Mouse (Mus musculus) limb, embryonic 12.5 days (tissue): ENCODE results near the gene Ankle1. TPM values are rescaled to one million over a fixed set of nuclear protein-coding genes. Genes with fewer than 3 reads are reported as not detected.

Experiments used
- ATAC-seq: fragments of 200-750 bp; cut with Nextera tagmentation; 2 replicates; pipeline ENCODE4 v1.8.0; 2017; ENCODE audit warnings: low read depth, moderate TSS enrichment; ENCODE audit not compliant: insufficient number of reproducible peaks, insufficient read depth, low FRiP score, low TSS enrichment
- H3K27ac ChIP-seq: fragments of 300-500 bp; sonication (generic); 2 replicates; pipeline ENCODE4 v1.5.1; 2016; ENCODE audit warnings: mild to moderate bottlenecking, moderate library complexity
- H3K27me3 ChIP-seq: fragments of 300-500 bp; sonication (generic); 2 replicates; pipeline ENCODE4 v1.6.1; 2016; ENCODE audit warnings: mild to moderate bottlenecking, moderate library complexity
- H3K36me3 ChIP-seq: fragments of 300-500 bp; sonication (generic); 2 replicates; pipeline ENCODE4 v1.6.1; 2016; ENCODE audit warnings: mild to moderate bottlenecking, moderate library complexity
- H3K4me1 ChIP-seq: fragments of 300-500 bp; sonication (generic); replicated peaks from 2 replicates; pipeline ENCODE4 v1.6.1; 2016
- H3K4me2 ChIP-seq: fragments of 300-500 bp; sonication (generic); 2 replicates; pipeline ENCODE4 v1.6.1; 2016; ENCODE audit warnings: mild to moderate bottlenecking, moderate library complexity
- H3K4me3 ChIP-seq: fragments of 300-500 bp; sonication (generic); replicated peaks from 2 replicates; pipeline ENCODE4 v1.5.1; 2016; ENCODE audit warnings: mild to moderate bottlenecking
- H3K9ac ChIP-seq: fragments of 300-500 bp; sonication (generic); replicated peaks from 2 replicates; pipeline ENCODE4 v1.6.1; 2016; ENCODE audit warnings: mild to moderate bottlenecking, moderate library complexity
- H3K9me3 ChIP-seq: fragments of 300-500 bp; sonication (generic); 2 replicates; pipeline ENCODE4 v1.6.1; 2016; ENCODE audit warnings: mild to moderate bottlenecking, moderate library complexity
- WGBS: fragments of 180-500 bp; shearing (Covaris S2); methylation state at CpG from one replicate; pipeline ENCODE4 v1.1.7; 2016; 5-methylcytosine and 5-hydroxymethylcytosine counted together
- polyA plus RNA-seq: library from polyadenylated mRNA; unstranded; fragments of >200 nt; fragmentation: Nextera tagmentation; extraction: Ambion mirVana; gene quantifications from 2 replicates; pipeline ENCODE4 v1.2.1, GENCODE M21; 2016

The Ankle1 gene
- polyA plus RNA-seq, 1 experiment from 2014 or later, result 41.5 TPM

DNA sequence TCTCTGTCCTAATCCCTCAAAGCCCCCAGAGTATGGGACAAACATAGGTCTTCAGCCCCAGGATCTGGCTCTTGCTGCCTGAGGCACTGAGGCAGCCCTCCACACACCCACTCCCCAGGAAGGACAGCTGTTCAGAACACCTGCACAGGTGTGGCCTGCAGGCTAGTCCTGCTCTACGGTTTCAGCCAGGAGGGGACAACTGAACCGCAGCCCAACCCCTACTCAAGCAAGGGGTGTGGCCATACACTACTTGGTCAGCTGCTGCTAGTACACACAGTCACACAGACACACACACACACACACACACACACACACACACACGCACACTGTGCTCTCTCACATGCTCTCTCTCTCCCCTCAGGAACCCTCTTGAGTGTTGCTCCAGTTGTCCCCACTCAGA lies 21.9 kb upstream of the Ankle1 start:
- no peak overlapping the region for H3K4me3 ChIP-seq
- H3K27me3 ChIP-seq, result no peaks in the 10 kb centered on the region; the same call in 1 of the 2 replicates
- WGBS, result 59% methylated on average over 3 of the region's 3 CpGs
- 0 out of 2 replicates have a peak overlapping the region, but pooled peaks have one; percentile 31 for H3K9ac ChIP-seq
- H3K36me3 ChIP-seq, result 0 out of 2 replicates have a peak, but pooled peaks cover under 1% of the 10 kb centered on the region
- H3K9me3 ChIP-seq, result no peaks in the 10 kb centered on the region; the same call in 1 of the 2 replicates
- H3K4me2 ChIP-seq, result no peak overlapping the region
- H3K4me1 ChIP-seq, result peaks cover 36% of the 10 kb centered on the region
- H3K27ac ChIP-seq, result no peak overlapping the region
- no peak for ATAC-seq

- 73% methylated on average over 12 of the region's 12 CpGs for WGBS
- ATAC-seq, result no peak
- no peak overlapping the region for H3K4me3 ChIP-seq
Measured at GRCm38 (mm10) chr8:71385212-71385835, 20.5 kb upstream of the Ankle1 start.

DNA sequence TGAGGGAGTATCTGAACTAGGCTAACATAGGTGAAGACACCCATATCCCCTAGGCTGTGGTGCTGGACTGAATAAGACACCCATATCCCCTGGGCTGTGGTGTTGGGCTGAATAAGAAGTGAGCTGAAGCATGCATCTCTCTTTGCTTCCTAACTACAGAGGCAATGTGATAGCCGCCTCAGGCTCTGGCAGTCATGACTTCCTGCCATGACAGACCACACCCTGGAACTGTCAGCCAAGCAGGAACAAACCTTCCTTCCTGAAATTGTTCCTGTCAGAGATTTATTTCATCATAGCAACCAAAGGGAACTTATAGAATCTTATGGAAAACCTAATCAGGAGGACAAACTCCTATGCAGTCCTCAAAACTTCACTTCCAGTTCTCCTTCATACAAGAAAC lies 17.5 kb upstream of the Ankle1 start:
- H3K4me1 ChIP-seq, result peaks cover 7% of the 10 kb centered on the region
- no peak for ATAC-seq
- WGBS, result 78% methylated on average over 1 of the region's 1 CpGs
- H3K9ac ChIP-seq, result no peak overlapping the region
- H3K36me3 ChIP-seq, result no peaks in the 10 kb centered on the region
- H3K4me2 ChIP-seq, result no peak overlapping the region
- H3K27me3 ChIP-seq, result no peaks in the 10 kb centered on the region
- H3K27ac ChIP-seq, result no peak overlapping the region
- no peaks in the 10 kb centered on the region; the same call in 1 of the 2 replicates for H3K9me3 ChIP-seq
- H3K4me3 ChIP-seq, result no peak overlapping the region

More at GRCm38 (mm10) chr8:71385212-71385835, 20.5 kb upstream of the Ankle1 start:
- Histone ChIP-seq H3K27me3 (no peaks in the 10 kb centered on the region; the same call in 1 of the 2 replicates), H3K4me1 (peaks cover 21% of the 10 kb centered on the region), H3K36me3 (no peaks in the 10 kb centered on the region), H3K9ac (no peak overlapping the region), H3K4me2 (no peak overlapping the region), H3K9me3 (no peaks in the 10 kb centered on the region; the same call in 1 of the 2 replicates), H3K27ac (0 out of 2 replicates have a peak overlapping the region, but pooled peaks have one; percentile 35)

GRCm38 (mm10) chr8:71391696-71392095 lies 14.1 kb upstream of the Ankle1 start:
- no peak overlapping the region for H3K4me3 ChIP-seq
- no peaks in the 10 kb centered on the region for H3K27me3 ChIP-seq
- 82% methylated on average over 2 of the region's 2 CpGs for WGBS
- H3K4me1 ChIP-seq, result peaks cover 5% of the 10 kb centered on the region
- no peak overlapping the region for H3K9ac ChIP-seq
- no peaks in the 10 kb centered on the region for H3K36me3 ChIP-seq
- H3K27ac ChIP-seq, result no peak overlapping the region
- ATAC-seq, result no peak
- no peaks in the 10 kb centered on the region for H3K9me3 ChIP-seq
- no peak overlapping the region for H3K4me2 ChIP-seq

GRCm38 (mm10) chr8:71392391-71392790 lies 13.4 kb upstream of the Ankle1 start:
- Histone ChIP-seq H3K4me2 (no peak overlapping the region), H3K9ac (no peak overlapping the region), H3K4me3 (no peak overlapping the region), H3K4me1 (peaks cover 7% of the 10 kb centered on the region), H3K27ac (no peak overlapping the region), H3K9me3 (no peaks in the 10 kb centered on the region), H3K36me3 (no peaks in the 10 kb centered on the region), H3K27me3 (no peaks in the 10 kb centered on the region)
- no peak for ATAC-seq
- WGBS, result 76% methylated on average over 5 of the region's 5 CpGs

DNA sequence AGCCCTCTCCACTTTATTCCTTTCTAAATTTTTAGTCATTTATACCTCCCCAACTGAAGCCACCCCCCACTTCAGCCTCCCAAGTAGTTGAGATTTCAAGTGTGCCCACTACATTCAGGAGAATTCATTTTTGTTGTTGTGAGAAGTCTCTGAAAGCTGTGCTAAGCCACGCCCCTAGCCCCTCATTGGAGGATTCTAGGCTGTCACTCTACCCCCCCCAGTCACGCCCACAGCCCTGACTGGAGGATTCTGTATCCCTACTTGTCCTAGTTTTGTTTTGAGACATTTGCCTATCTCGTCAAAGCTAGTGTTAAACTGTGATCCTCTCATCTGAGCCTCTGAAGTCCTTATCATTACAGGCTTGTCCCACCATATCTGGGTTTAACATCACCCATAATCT lies 12.9 kb upstream of the Ankle1 start:
- Histone ChIP-seq H3K4me2 (no peak overlapping the region), H3K27me3 (no peaks in the 10 kb centered on the region), H3K9ac (no peak overlapping the region), H3K36me3 (no peaks in the 10 kb centered on the region; the same call in 1 of the 2 replicates), H3K27ac (no peak overlapping the region), H3K4me1 (peaks cover 12% of the 10 kb centered on the region), H3K9me3 (no peaks in the 10 kb centered on the region), H3K4me3 (no peak overlapping the region)
- 12% methylated on average over 3 of the region's 3 CpGs for WGBS
- no peak for ATAC-seq

DNA sequence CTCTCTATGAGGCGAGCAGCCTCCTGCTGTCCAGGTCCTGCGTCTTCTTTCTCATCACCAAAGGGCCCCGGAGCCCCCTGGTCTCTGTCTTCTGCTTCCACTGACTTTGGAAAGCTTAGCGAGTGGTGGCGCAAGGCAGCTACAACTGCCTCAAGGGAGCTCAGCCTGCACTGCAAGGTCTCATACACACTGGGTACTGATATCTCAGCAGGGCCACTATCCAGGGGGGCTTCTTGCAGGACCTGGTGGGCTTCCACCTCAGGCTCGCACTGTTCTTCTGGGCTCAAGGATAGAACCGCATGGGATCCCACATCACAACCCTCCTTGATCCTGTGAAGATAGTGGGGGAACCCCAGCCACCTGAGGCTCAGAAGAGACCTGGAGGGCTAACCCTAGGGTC lies 11.3 kb upstream of the Ankle1 start:
- 76% methylated on average over 7 of the region's 7 CpGs for WGBS
- Histone ChIP-seq H3K36me3 (peaks cover 11% of the 10 kb centered on the region), H3K4me1 (peaks cover 12% of the 10 kb centered on the region), H3K4me3 (no peak overlapping the region), H3K9ac (no peak overlapping the region), H3K4me2 (0 out of 2 replicates have a peak overlapping the region, but pooled peaks have one; percentile 1), H3K27me3 (no peaks in the 10 kb centered on the region), H3K9me3 (no peaks in the 10 kb centered on the region), H3K27ac (no peak overlapping the region)
- no peak for ATAC-seq

DNA sequence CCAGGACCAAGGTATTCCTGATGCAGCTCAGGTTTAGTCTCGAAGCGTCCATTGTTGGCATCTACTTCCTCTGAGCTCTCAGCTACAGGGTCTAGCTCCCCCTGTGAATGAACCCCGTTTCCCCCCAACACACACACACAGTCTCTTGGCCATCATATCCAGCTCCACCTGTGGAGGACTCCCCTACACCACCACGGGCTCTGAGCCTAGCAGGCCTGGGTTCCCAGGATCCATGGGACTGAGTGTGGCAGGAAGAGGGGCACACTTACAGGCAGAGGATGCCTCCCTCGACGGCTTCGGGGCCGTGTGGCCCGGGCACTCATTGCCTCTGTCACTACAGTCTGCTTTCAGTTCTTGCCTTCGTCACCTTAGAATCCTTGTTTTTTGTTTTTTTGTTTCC lies 10.7 kb upstream of the Ankle1 start:
- Histone ChIP-seq H3K4me2 (0 out of 2 replicates have a peak overlapping the region, but pooled peaks have one; percentile 1), H3K4me3 (no peak overlapping the region), H3K27me3 (no peaks in the 10 kb centered on the region), H3K36me3 (peaks cover 17% of the 10 kb centered on the region), H3K27ac (no peak overlapping the region), H3K9me3 (no peaks in the 10 kb centered on the region), H3K9ac (no peak overlapping the region), H3K4me1 (peaks cover 12% of the 10 kb centered on the region)
- no peak for ATAC-seq
- 87% methylated on average over 10 of the region's 10 CpGs for WGBS

- H3K4me3 ChIP-seq, result peak within 1 kb of the TSS; percentile 79
- peak within 1 kb of the TSS; percentile 93 for H3K4me2 ChIP-seq
- H3K9me3 ChIP-seq, result no peaks in the 10 kb centered on the region
- peaks cover 21% of the 10 kb centered on the region for H3K36me3 ChIP-seq
- H3K9ac ChIP-seq, result no peak within 1 kb of the TSS
- WGBS, result 90% methylated on average over 9 of the region's 9 CpGs
- peak within 1 kb of the TSS; percentile 41 for H3K27ac ChIP-seq
- ATAC-seq, result no peak
- H3K4me1 ChIP-seq, result peaks cover 12% of the 10 kb centered on the region
- no peaks in the 10 kb centered on the region for H3K27me3 ChIP-seq
Measured at GRCm38 (mm10) chr8:71395629-71396028, 10.2 kb upstream of the Ankle1 start, which contains the start of gene Ushbp1. Gene Ushbp1, minus strand, starts transcription at chr8:71395802.

DNA sequence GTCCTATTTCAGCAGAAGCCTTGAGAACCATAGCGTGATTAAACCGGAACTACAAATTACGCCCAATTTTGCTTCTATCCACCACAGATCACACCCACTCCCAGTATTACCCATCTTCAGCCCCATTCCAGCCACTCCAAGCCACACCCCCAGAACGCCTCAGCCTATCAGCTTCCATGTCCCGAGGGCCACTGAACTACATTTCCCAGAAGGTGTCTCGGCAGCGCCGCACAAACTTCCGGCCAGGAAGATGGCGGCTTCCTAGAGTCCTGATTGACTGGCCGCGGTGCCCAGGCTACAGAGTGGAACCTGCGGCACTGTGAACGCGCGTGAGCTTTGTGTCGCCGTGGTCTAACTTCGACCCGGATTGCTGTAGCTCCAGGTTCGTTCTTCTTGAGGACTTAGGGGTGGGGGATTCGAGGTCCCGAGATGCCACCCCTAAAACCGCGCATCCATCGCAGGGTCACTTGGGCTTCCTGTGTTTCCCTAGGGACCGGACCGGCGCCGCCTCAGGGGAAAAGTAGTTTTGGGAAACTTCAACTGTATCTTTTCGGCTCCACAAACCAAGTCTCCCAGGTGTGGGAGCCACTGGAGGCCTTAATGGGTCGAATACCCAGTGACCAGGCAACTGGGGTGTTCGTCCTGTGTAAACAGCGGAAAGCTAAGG lies 9.0 kb upstream of the Ankle1 start, which contains the start of gene Babam1:
Babam1 (plus strand) TSS at position 223 of the 667 bp plus-strand sequence.
- H3K4me2 ChIP-seq, result peak within 1 kb of the TSS; percentile 93
- H3K36me3 ChIP-seq, result peaks cover 25% of the 10 kb centered on the region
- under 1% methylated on average over 34 of the region's 34 CpGs for WGBS
- H3K27me3 ChIP-seq, result no peaks in the 10 kb centered on the region
- ATAC-seq, result peak; percentile 89
- peak within 1 kb of the TSS; percentile 81 for H3K9ac ChIP-seq
- H3K4me3 ChIP-seq, result peak within 1 kb of the TSS; percentile 79
- peak within 1 kb of the TSS; percentile 45 for H3K27ac ChIP-seq
- H3K9me3 ChIP-seq, result no peaks in the 10 kb centered on the region
- H3K4me1 ChIP-seq, result peaks cover 12% of the 10 kb centered on the region

DNA sequence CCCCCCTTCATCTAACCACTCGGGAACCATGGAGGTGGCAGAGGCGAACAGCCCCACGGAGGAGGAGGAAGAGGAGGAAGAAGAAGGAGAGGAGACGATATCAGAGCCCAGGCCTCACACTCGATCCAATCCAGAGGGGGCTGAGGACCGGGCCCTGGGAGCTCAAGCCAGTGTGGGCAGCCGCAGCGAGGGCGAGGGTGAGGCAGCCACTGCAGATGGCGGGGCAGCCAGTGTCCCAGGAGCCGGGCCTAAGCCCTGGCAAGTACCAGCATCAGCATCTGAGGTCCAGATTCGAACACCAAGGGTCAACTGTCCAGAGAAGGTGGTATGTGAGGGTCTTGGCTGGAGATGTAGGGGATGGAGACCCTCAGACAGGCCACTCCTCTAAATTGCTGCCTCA lies 8.1 kb upstream of the Ankle1 start:
- no peaks in the 10 kb centered on the region for H3K9me3 ChIP-seq
- H3K4me1 ChIP-seq, result peaks cover 12% of the 10 kb centered on the region
- WGBS, result 90% methylated on average over 12 of the region's 12 CpGs
- peaks cover 29% of the 10 kb centered on the region for H3K36me3 ChIP-seq
- no peak for ATAC-seq
- no peaks in the 10 kb centered on the region for H3K27me3 ChIP-seq
- no peak overlapping the region for H3K27ac ChIP-seq
- peak overlapping the region; percentile 81; the same call in 1 of the 2 replicates for H3K9ac ChIP-seq
- H3K4me2 ChIP-seq, result peak overlapping the region; percentile 93
- H3K4me3 ChIP-seq, result peak overlapping the region; percentile 79
